In genomic region chr15:99083867-99084557, GRCm38 (mm10) we compare ENCODE assay signal across 7 mouse cellular contexts. TPM values are rescaled to one million over a fixed set of nuclear protein-coding genes. Genes with fewer than 3 reads are reported as not detected.
DNase-seq lines count a peak whose midpoint lies in the region; ATAC-seq and TF ChIP-seq lines count a peak whose summit lies in the region.

No protein-coding gene starts in this region.

- no peak for TF ChIP-seq EP300 in liver, embryonic 14.5 days (IDR thresholded peaks at IDR 0.05; ENCODE audit: low read depth)

- H3K4me2 ChIP-seq in lung, embryonic 15.5 days = peak overlapping the region; percentile 2; the same call in 1 of the 2 replicates
- peak overlapping the region; percentile 54 for H3K4me2 ChIP-seq in intestine, postnatal 0 days (replicated peaks; ENCODE audit: low read depth)
- H3K4me2 ChIP-seq in liver, embryonic 14.5 days (ENCODE audit: low read depth) = peak overlapping the region; percentile 6; the same call in 1 of the 2 replicates

- peaks cover 54% of the 10 kb centered on the region for H3K27me3 ChIP-seq in lung, embryonic 15.5 days
- peaks cover 28% of the 10 kb centered on the region for H3K27me3 ChIP-seq in intestine, postnatal 0 days (replicated peaks; ENCODE audit: control insufficient read depth, insufficient read depth, low read length)
- peaks cover 43% of the 10 kb centered on the region for H3K27me3 ChIP-seq in liver, embryonic 14.5 days (ENCODE audit: control insufficient read depth, insufficient read depth, low read length)

- H3K9ac ChIP-seq in lung, embryonic 15.5 days = no peak overlapping the region
- no peak overlapping the region for H3K9ac ChIP-seq in intestine, postnatal 0 days (ENCODE audit: low read depth, low read length)
- no peak overlapping the region for H3K9ac ChIP-seq in liver, embryonic 14.5 days (replicated peaks)

- H3K4me3 ChIP-seq in lung, embryonic 15.5 days = no peak overlapping the region
- H3K4me3 ChIP-seq in intestine, postnatal 0 days (ENCODE audit: low read depth, low read length) = no peak overlapping the region
- no peak overlapping the region for H3K4me3 ChIP-seq in liver, embryonic 14.5 days (ENCODE audit: insufficient read depth in 1 of 2, low read depth in 2 of 2, low read length in 2 of 2)

- peaks cover 18% of the 10 kb centered on the region for H3K4me1 ChIP-seq in lung, embryonic 15.5 days
- 0 out of 2 replicates have a peak, but pooled peaks cover 4% of the 10 kb centered on the region for H3K4me1 ChIP-seq in intestine, postnatal 0 days (replicated peaks; ENCODE audit: control insufficient read depth, insufficient read depth, low read length)
- peaks cover 0 to 4% of the 10 kb centered on the region in 2 experiments; a peak in 1 of 4 replicates for H3K4me1 ChIP-seq in liver, embryonic 14.5 days (replicated peaks; ENCODE audit: control insufficient read depth in 2 of 2, insufficient read depth in 2 of 2, low read length in 1 of 2)

- H3K9me3 ChIP-seq in lung, embryonic 15.5 days = no peaks in the 10 kb centered on the region
- no peaks in the 10 kb centered on the region for H3K9me3 ChIP-seq in intestine, postnatal 0 days (ENCODE audit: control insufficient read depth)
- H3K9me3 ChIP-seq in liver, embryonic 14.5 days (ENCODE audit: control insufficient read depth, low read length) = no peaks in the 10 kb centered on the region

- H3K27ac ChIP-seq in lung, embryonic 15.5 days = no peak overlapping the region
- peak overlapping the region; percentile 29; the same call in 1 of the 2 replicates for H3K27ac ChIP-seq in intestine, postnatal 0 days (ENCODE audit: low read depth, low read length)
- no peak overlapping the region for H3K27ac ChIP-seq in liver, embryonic 14.5 days

- no peak for TF ChIP-seq CTCF in intestine, postnatal 0 days (IDR thresholded peaks at IDR 0.05; ENCODE audit: low read depth)
- no peak for TF ChIP-seq CTCF in liver, embryonic 14.5 days (IDR thresholded peaks at IDR 0.05; ENCODE audit: low read depth)

- DNase-seq in lung, postnatal 14 days = no peak
- peak; percentile 42 for DNase-seq in embryo, embryonic 11 days
- no peak for DNase-seq in liver, embryonic 14.5 days (ENCODE audit: low read depth in 3 of 3, low spot score in 3 of 3)
- no peak for DNase-seq in spleen, adult 12 weeks (ENCODE audit: low spot score)
- DNase-seq in cerebellum, adult 8-10 months = no peak

- no peak for ATAC-seq in lung, embryonic 15.5 days (ENCODE audit: borderline replicate concordance, extremely low read depth, low FRiP score, low TSS enrichment)
- ATAC-seq in intestine, postnatal 0 days = peak; percentile 76
- ATAC-seq in liver, embryonic 14.5 days (ENCODE audit: insufficient read depth) = no peak

- 9% methylated on average over 11 of the region's 11 CpGs for WGBS in lung, embryonic 15.5 days
- 10% methylated on average over 11 of the region's 11 CpGs for WGBS in intestine, postnatal 0 days
- WGBS in liver, embryonic 14.5 days (ENCODE audit: insufficient replicate concordance) = 11% methylated on average over 11 of the region's 11 CpGs

- H3K36me3 ChIP-seq in lung, embryonic 15.5 days = peaks cover 31% of the 10 kb centered on the region
- H3K36me3 ChIP-seq in intestine, postnatal 0 days (ENCODE audit: control insufficient read depth, insufficient read depth) = peaks cover 11% of the 10 kb centered on the region; the same call in 1 of the 2 replicates
- H3K36me3 ChIP-seq in liver, embryonic 14.5 days (replicated peaks; ENCODE audit: control insufficient read depth, insufficient read depth, low read depth) = peaks cover 17% of the 10 kb centered on the region

RNA-seq across cellular contexts. Expression of gene C1ql4, which starts 3.6 kb away (rescaled TPM):
- not detected in 2 replicates for polyA plus RNA-seq in lung, embryonic 15.5 days (2015; fragmentation: Nextera tagmentation; extraction: Ambion mirVana)
- 0.10 and 0.17 TPM in 2 replicates for polyA plus RNA-seq in intestine, postnatal 0 days (2015; fragmentation: Nextera tagmentation; extraction: Ambion mirVana)
- polyA plus RNA-seq in liver, embryonic 14.5 days (2012; rRNA removed) = not detected in 2 replicates
- not detected in 2 replicates for polyA plus RNA-seq in liver, embryonic 14.5 days (2014; fragmentation: Nextera tagmentation; extraction: Ambion mirVana)

RNA-seq across cellular contexts. Expression of gene Dnajc22, which starts 9.0 kb away (rescaled TPM):
- polyA plus RNA-seq in lung, embryonic 15.5 days (2015; fragmentation: Nextera tagmentation; extraction: Ambion mirVana) = 1.7 and 1.9 TPM in 2 replicates
- polyA plus RNA-seq in intestine, postnatal 0 days (2015; fragmentation: Nextera tagmentation; extraction: Ambion mirVana) = 52.9 and 55.7 TPM in 2 replicates
- polyA plus RNA-seq in liver, embryonic 14.5 days (2012; rRNA removed) = 11.4 and 12.1 TPM in 2 replicates
- 10.9 and 11.6 TPM in 2 replicates for polyA plus RNA-seq in liver, embryonic 14.5 days (2014; fragmentation: Nextera tagmentation; extraction: Ambion mirVana)

RNA-seq across cellular contexts. Expression of gene Troap, which starts 9.6 kb away (rescaled TPM):
- 35.4 and 41.9 TPM in 2 replicates for polyA plus RNA-seq in lung, embryonic 15.5 days (2015; fragmentation: Nextera tagmentation; extraction: Ambion mirVana)
- 4.8 TPM in 2 replicates for polyA plus RNA-seq in intestine, postnatal 0 days (2015; fragmentation: Nextera tagmentation; extraction: Ambion mirVana)
- polyA plus RNA-seq in liver, embryonic 14.5 days (2012; rRNA removed) = 14.3 and 15.7 TPM in 2 replicates
- polyA plus RNA-seq in liver, embryonic 14.5 days (2014; fragmentation: Nextera tagmentation; extraction: Ambion mirVana) = 11.1 and 12.1 TPM in 2 replicates

RNA-seq across cellular contexts. Expression of gene Prph, which starts 29.0 kb away (rescaled TPM):
- 3.1 and 6.8 TPM in 2 replicates for polyA plus RNA-seq in lung, embryonic 15.5 days (2015; fragmentation: Nextera tagmentation; extraction: Ambion mirVana)
- 29.8 and 32.7 TPM in 2 replicates for polyA plus RNA-seq in intestine, postnatal 0 days (2015; fragmentation: Nextera tagmentation; extraction: Ambion mirVana)
- polyA plus RNA-seq in liver, embryonic 14.5 days (2012; rRNA removed) = 1.1 and 1.2 TPM in 2 replicates
- polyA plus RNA-seq in liver, embryonic 14.5 days (2014; fragmentation: Nextera tagmentation; extraction: Ambion mirVana) = 0.32 and 0.53 TPM in 2 replicates

RNA-seq across cellular contexts. Expression of gene Spats2, which starts 41.7 kb away (rescaled TPM):
- polyA plus RNA-seq in lung, embryonic 15.5 days (2015; fragmentation: Nextera tagmentation; extraction: Ambion mirVana) = 37.8 and 38.9 TPM in 2 replicates
- polyA plus RNA-seq in intestine, postnatal 0 days (2015; fragmentation: Nextera tagmentation; extraction: Ambion mirVana) = 14.3 and 16.0 TPM in 2 replicates
- polyA plus RNA-seq in liver, embryonic 14.5 days (2012; rRNA removed) = 6.5 and 7.7 TPM in 2 replicates
- polyA plus RNA-seq in liver, embryonic 14.5 days (2014; fragmentation: Nextera tagmentation; extraction: Ambion mirVana) = 6.7 and 8.4 TPM in 2 replicates

Comparison
In these comparisons a context has a peak if more than half of its experiments do, and no peak if none do; other contexts are left out.
1. H3K4me2 ChIP-seq: peak in every context shown above with its lines; median percentile 54 in intestine, postnatal 0 days; 6 in liver, embryonic 14.5 days; 2 in lung, embryonic 15.5 days.